Comparison of ENCODE assay signal across 1 mouse cellular context in the genomic region with DNA sequence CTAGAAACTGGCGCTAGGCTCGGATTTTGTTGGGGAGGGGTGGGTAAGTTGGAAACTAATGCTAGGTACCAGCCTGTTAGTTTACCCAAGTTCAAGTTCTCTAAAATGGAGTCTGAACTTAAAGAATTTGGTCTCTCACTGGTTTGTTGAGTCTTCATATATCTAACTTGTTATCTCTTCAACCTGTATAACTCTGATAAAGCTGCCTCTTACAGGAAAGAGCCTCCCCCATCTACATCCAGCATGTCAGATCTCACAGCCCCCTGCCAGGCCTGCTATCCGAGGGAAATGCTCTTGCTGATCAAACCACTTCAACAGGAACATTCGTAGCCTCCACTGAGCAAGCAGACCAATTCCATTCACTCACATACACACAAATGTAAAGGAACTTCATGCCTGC.
TF ChIP-seq lines count a peak whose summit lies in the region.

No protein-coding gene starts in this region.

TF ChIP-seq in MEL, 35 proteins besides CTCF, POLR2A, EP300 and RAD21:
- TF ChIP-seq JUND (IDR thresholded peaks at IDR 0.05; ENCODE audit: low read depth, low read length), result no peak
- TF ChIP-seq TBP (IDR thresholded peaks at IDR 0.05; ENCODE audit: low read depth, low read length), result 0 out of 2 replicates have a peak, but pooled peaks have one; percentile 34
- TF ChIP-seq TCF12 (IDR thresholded peaks at IDR 0.05; ENCODE audit: low read depth, low read length), result peak; percentile 85
- TF ChIP-seq UBTF (IDR thresholded peaks at IDR 0.05; ENCODE audit: borderline replicate concordance, insufficient read depth, low read depth, low read length), result 0 out of 2 replicates have a peak, but pooled peaks have one; percentile 35
- peak; percentile 86 for TF ChIP-seq GATA1 (IDR thresholded peaks at IDR 0.05; ENCODE audit: low read depth, low read length)
- TF ChIP-seq MAZ (IDR thresholded peaks at IDR 0.05; ENCODE audit: low read depth, low read length), result 0 out of 2 replicates have a peak, but pooled peaks have one; percentile 26
- no peak; the same call in 1 of the 2 replicates for TF ChIP-seq TAL1 (IDR thresholded peaks at IDR 0.05; ENCODE audit: low read length)
- TF ChIP-seq RCOR1 (IDR thresholded peaks at IDR 0.05; ENCODE audit: low read depth, low read length), result peak; percentile 44; the same call in 1 of the 2 replicates
- no peak for TF ChIP-seq MYB (IDR thresholded peaks at IDR 0.05; ENCODE audit: low read depth, low read length)
- peak; percentile 40; the same call in 1 of the 2 replicates for TF ChIP-seq MXI1 (IDR thresholded peaks at IDR 0.05; ENCODE audit: low read depth, low read length)
- no peak for TF ChIP-seq MEF2A (IDR thresholded peaks at IDR 0.05; ENCODE audit: extremely low read depth, insufficient replicate concordance, low read depth, low read length, poor library complexity, severe bottlenecking)
- no peak for TF ChIP-seq ZC3H11A (IDR thresholded peaks at IDR 0.05; ENCODE audit: low read depth, low read length)
